Mouse (Mus musculus) heart, adult 2 months (tissue): ENCODE data around the gene Dynlt1f.
"Not testable (repeated sequence)": the region's sequence is repeated elsewhere in the genome, so short reads cannot be mapped to it uniquely, and the experiment has no call there.

Experiments used
- CTCF ChIP-seq: fragments of 200-600 bp; IDR thresholded peaks from 2 replicates; pipeline ENCODE4 v1.8.1; 2022; ENCODE audit warnings: antibody characterized with exemption, mild to moderate bottlenecking, moderate library complexity
- EP300 ChIP-seq: fragments of 200-500 bp; IDR thresholded peaks from 2 replicates; pipeline ENCODE4 v1.6.1; 2011; ENCODE audit warnings: low read depth, low read length, control low read depth; ENCODE audit not compliant: insufficient read depth
- POLR2A ChIP-seq: fragments of 200-500 bp; IDR thresholded peaks from 2 replicates; pipeline ENCODE4 v1.6.1; 2011; ENCODE audit warnings: mild to moderate bottlenecking, low read depth, low read length, control low read depth; ENCODE audit not compliant: insufficient read depth

DNA sequence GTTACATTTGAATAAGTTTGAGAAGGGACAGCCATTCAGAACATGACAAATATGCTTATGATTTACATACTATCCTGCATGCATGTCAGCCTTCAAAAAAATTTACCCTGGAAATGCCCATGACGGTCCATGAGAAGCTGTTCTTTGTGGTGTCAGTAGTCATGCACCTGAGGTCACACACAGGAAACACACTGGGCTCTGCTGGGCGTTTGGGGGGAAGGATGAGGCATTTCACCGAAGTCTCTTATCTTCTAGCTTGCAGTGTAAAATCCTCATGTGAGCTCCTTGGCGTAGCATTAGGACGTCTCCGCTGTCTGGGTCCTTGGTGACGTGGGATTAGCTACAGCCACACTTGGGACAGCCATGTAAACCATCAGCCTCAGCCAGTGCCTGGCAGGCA is 3.1 kb upstream of the Dynlt1f start, which contains the start of gene Sytl3:
- TF ChIP-seq POLR2A, EP300, CTCF: not testable (repeated sequence)
